Mouse (Mus musculus) hindbrain, embryonic 16.5 days (tissue): ENCODE measurements around the gene Minar1. TPM values are rescaled to one million over a fixed set of nuclear protein-coding genes. Genes with fewer than 3 reads are reported as not detected.
A peak's percentile ranks its signal among the peaks of the same experiment; 100 is the strongest.

Experiments used
- ATAC-seq: fragments of 200-750 bp; cut with Nextera tagmentation; 2 replicates; pipeline ENCODE4 v1.8.0; 2017; ENCODE audit warnings: moderate TSS enrichment, moderate library complexity
- H3K27ac ChIP-seq: fragments of 300-500 bp; sonication (generic); 2 replicates; pipeline ENCODE4 v1.5.1; 2014; ENCODE audit warnings: low read depth, mild to moderate bottlenecking, control low read depth, low read length, moderate library complexity
- H3K27me3 ChIP-seq: fragments of 300-500 bp; sonication (generic); replicated peaks from 2 replicates; pipeline ENCODE4 v1.6.1; 2014; ENCODE audit warnings: low read length; ENCODE audit not compliant: control insufficient read depth, insufficient read depth
- H3K36me3 ChIP-seq: fragments of 300-500 bp; sonication (generic); 2 replicates; pipeline ENCODE4 v1.6.1; 2014; ENCODE audit warnings: mild to moderate bottlenecking, low read length, moderate library complexity, mixed read lengths; ENCODE audit not compliant: control insufficient read depth, insufficient read depth
- H3K4me1 ChIP-seq: fragments of 300-500 bp; sonication (generic); 2 replicates; pipeline ENCODE4 v1.6.1; 2014; ENCODE audit warnings: low read depth, low read length; ENCODE audit not compliant: control insufficient read depth, insufficient read depth
- H3K4me2 ChIP-seq: fragments of 300-500 bp; sonication (generic); 2 replicates; pipeline ENCODE4 v1.6.1; 2014; ENCODE audit warnings: mild to moderate bottlenecking, low read length, control low read depth, moderate library complexity
- H3K4me3 ChIP-seq: fragments of 300-500 bp; sonication (generic); 2 replicates; pipeline ENCODE4 v1.5.1; 2014; ENCODE audit warnings: mild to moderate bottlenecking, low read length, control low read depth, moderate library complexity
- H3K9ac ChIP-seq: fragments of 300-500 bp; sonication (generic); 2 replicates; pipeline ENCODE4 v1.6.1; 2014; ENCODE audit warnings: low read depth, mild to moderate bottlenecking, control low read depth, low read length, moderate library complexity
- H3K9me3 ChIP-seq: fragments of 300-500 bp; sonication (generic); 2 replicates; pipeline ENCODE4 v1.6.1; 2014; ENCODE audit warnings: mild to moderate bottlenecking, low read length, moderate library complexity; ENCODE audit not compliant: control insufficient read depth
- WGBS: fragments of 180-500 bp; shearing (Covaris S2); extraction: QIAGEN DNeasy Blood & Tissue Kit; methylation state at CpG from one replicate; pipeline ENCODE4 v1.1.7; 2014; 5-methylcytosine and 5-hydroxymethylcytosine counted together
- polyA plus RNA-seq: library from polyadenylated mRNA; unstranded; fragments of >200 nt; fragmentation: Nextera tagmentation; extraction: Ambion mirVana; gene quantifications from 2 replicates; pipeline ENCODE4 v1.2.1, GENCODE M21; 2015

The Minar1 gene
- polyA plus RNA-seq, 1 experiment from 2014 or later = 6.6 TPM

DNA sequence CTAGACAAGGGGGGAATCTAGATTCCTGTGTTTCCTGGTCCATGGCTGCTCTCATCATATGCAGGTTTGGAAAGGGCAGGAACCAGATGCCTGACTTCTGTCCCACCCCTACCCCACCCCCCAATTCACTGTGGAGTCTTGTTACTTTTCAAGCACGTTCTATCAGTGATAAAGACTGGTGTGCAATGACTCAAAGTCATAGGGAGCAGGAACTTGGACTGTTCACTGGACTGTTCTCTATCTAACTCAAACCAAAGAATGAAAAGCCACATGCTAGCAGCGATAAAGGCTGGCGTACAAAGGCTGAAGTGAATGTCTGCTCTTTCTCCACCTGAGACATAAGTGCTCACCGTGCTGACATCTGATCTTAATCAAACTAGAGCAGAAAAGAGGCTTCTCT is 12.3 kb downstream of the Minar1 start:
- H3K4me2 ChIP-seq = no peak overlapping the region
- H3K9me3 ChIP-seq = no peaks in the 10 kb centered on the region
- WGBS = 57% methylated on average over 4 of the region's 4 CpGs
- H3K4me3 ChIP-seq = no peak overlapping the region
- H3K9ac ChIP-seq = no peak overlapping the region
- no peak for ATAC-seq
- H3K36me3 ChIP-seq = no peaks in the 10 kb centered on the region
- H3K27ac ChIP-seq = no peak overlapping the region
- H3K4me1 ChIP-seq = no peaks in the 10 kb centered on the region
- H3K27me3 ChIP-seq = no peaks in the 10 kb centered on the region

GRCm38 (mm10) chr9:89607321-89607720 is 15.6 kb downstream of the Minar1 start:
- Histone ChIP-seq H3K4me1 (no peaks in the 10 kb centered on the region), H3K9me3 (no peaks in the 10 kb centered on the region), H3K27me3 (no peaks in the 10 kb centered on the region), H3K36me3 (0 out of 2 replicates have a peak, but pooled peaks cover 2% of the 10 kb centered on the region), H3K4me3 (no peak overlapping the region), H3K9ac (no peak overlapping the region), H3K27ac (no peak overlapping the region), H3K4me2 (no peak overlapping the region)
- ATAC-seq = no peak; the same call in 1 of the 2 replicates
- 43% methylated on average over 7 of the region's 7 CpGs for WGBS

DNA sequence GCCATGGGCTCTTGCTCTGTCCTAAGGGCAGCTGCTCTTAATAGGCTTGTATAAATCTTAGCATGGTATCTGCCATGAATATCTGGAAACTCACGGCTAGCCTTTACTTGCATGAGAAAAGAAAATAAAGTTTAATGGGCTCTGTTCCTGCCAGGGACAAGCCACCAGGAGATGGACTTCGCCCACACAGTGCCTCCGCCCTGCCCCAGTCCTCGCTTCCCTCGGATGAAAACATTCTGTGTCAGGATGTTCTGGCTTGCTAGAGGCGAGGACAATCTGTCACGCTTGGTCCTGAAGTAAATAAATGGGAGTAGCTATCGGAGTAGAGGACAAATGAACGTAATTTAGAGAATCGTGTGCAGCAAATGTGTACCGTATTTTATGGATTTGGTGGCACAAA is 16.7 kb downstream of the Minar1 start:
- peaks cover 8% of the 10 kb centered on the region; the same call in 1 of the 2 replicates for H3K36me3 ChIP-seq
- H3K27me3 ChIP-seq = no peaks in the 10 kb centered on the region
- no peak overlapping the region for H3K9ac ChIP-seq
- no peaks in the 10 kb centered on the region for H3K4me1 ChIP-seq
- no peak overlapping the region for H3K4me3 ChIP-seq
- ATAC-seq = peak; percentile 48
- H3K27ac ChIP-seq = no peak overlapping the region
- 59% methylated on average over 11 of the region's 11 CpGs for WGBS
- no peak overlapping the region for H3K4me2 ChIP-seq
- H3K9me3 ChIP-seq = no peaks in the 10 kb centered on the region

DNA sequence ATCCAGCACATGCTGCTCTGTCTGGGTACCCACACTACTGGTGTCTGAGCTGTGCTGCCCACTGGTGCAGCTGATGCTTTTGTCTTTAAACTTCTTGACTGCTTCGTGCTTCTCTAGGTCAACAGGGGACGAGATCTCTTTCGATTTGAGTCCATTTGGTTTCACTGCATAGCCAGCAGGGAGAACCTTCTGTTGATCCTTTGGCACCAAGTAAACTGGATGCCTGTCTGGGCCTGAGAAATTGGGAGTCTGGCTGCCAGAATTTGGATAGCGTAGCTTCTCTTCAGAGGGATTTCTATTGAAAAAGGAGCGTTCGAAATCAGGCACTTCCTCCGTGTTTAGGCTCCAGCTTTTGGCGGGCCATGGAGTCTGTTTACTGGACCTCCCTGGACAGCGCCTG is 21.0 kb downstream of the Minar1 start:
- ATAC-seq = no peak
- no peak overlapping the region for H3K4me3 ChIP-seq
- 96% methylated on average over 9 of the region's 9 CpGs for whole genome bisulfite sequencing
- H3K27me3 ChIP-seq = no peaks in the 10 kb centered on the region
- H3K9me3 ChIP-seq = no peaks in the 10 kb centered on the region
- peaks cover 8% of the 10 kb centered on the region; the same call in 1 of the 2 replicates for H3K36me3 ChIP-seq
- H3K27ac ChIP-seq = no peak overlapping the region
- H3K4me1 ChIP-seq = no peaks in the 10 kb centered on the region
- no peak overlapping the region for H3K4me2 ChIP-seq
- no peak overlapping the region for H3K9ac ChIP-seq

DNA sequence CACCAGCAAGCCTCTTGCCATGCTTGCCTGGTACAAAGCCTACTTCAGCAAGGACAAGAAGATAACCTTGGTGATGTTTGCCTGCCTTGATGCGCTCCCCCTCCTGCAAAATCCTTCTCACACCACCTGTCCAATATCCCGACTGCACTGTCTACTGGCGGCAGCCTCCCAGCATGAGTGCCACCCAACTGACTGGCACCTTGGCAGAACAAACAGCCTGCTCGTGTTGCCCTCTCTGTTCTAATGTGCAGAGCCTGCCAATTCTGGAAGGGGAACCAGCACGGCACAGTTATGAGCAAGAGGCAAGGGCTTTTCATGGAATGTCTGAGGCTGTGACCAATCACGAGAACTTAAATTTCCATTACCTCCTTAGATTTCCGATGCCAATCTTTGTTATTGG is 22.2 kb downstream of the Minar1 start:
- no peak overlapping the region for H3K4me3 ChIP-seq
- H3K9me3 ChIP-seq = no peaks in the 10 kb centered on the region
- no peak overlapping the region for H3K4me2 ChIP-seq
- no peak for ATAC-seq
- WGBS = 88% methylated on average over 7 of the region's 7 CpGs
- no peak overlapping the region for H3K9ac ChIP-seq
- no peaks in the 10 kb centered on the region for H3K27me3 ChIP-seq
- no peaks in the 10 kb centered on the region for H3K4me1 ChIP-seq
- H3K27ac ChIP-seq = no peak overlapping the region
- peaks cover 8% of the 10 kb centered on the region; the same call in 1 of the 2 replicates for H3K36me3 ChIP-seq

GRCm38 (mm10) chr9:89597071-89597470 is 25.9 kb downstream of the Minar1 start:
- no peak for ATAC-seq
- no peak overlapping the region for H3K9ac ChIP-seq
- no peaks in the 10 kb centered on the region for H3K4me1 ChIP-seq
- no peaks in the 10 kb centered on the region for H3K9me3 ChIP-seq
- no peak overlapping the region for H3K4me3 ChIP-seq
- no peaks in the 10 kb centered on the region for H3K27me3 ChIP-seq
- H3K27ac ChIP-seq = no peak overlapping the region
- 86% methylated on average over 3 of the region's 3 CpGs for WGBS
- no peak overlapping the region for H3K4me2 ChIP-seq
- H3K36me3 ChIP-seq = peaks cover 6% of the 10 kb centered on the region; the same call in 1 of the 2 replicates

GRCm38 (mm10) chr9:89596392-89596791 is 26.5 kb downstream of the Minar1 start:
- H3K4me2 ChIP-seq = no peak overlapping the region
- ATAC-seq = no peak
- H3K4me1 ChIP-seq = no peaks in the 10 kb centered on the region
- H3K27ac ChIP-seq = no peak overlapping the region
- H3K9me3 ChIP-seq = no peaks in the 10 kb centered on the region
- no peak overlapping the region for H3K4me3 ChIP-seq
- H3K36me3 ChIP-seq = 0 out of 2 replicates have a peak, but pooled peaks cover under 1% of the 10 kb centered on the region
- H3K9ac ChIP-seq = no peak overlapping the region
- WGBS = 88% methylated on average over 5 of the region's 5 CpGs
- H3K27me3 ChIP-seq = no peaks in the 10 kb centered on the region

DNA sequence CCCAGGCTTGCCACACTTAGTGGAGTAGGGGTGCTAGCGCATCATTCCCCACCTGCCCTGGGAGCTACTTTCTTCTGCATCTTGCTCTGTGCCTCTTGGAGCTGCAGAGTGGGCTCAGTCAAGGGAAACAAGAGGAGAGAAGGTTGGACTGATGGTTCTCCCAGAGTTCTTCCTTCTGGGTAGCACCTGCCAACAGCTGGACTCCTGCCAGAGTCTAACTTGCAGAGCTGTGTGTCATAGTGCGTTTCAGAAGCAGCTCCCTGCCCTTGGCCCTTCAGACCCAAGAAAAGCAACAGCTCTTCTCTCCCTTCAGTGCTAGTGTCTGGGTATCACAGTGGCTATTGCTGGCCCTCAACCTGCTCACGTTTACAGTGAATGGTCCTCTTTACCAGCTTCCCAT is 30.5 kb downstream of the Minar1 start:
- no peaks in the 10 kb centered on the region for H3K27me3 ChIP-seq
- peaks cover 2% of the 10 kb centered on the region for H3K36me3 ChIP-seq
- H3K9ac ChIP-seq = no peak overlapping the region
- H3K4me2 ChIP-seq = no peak overlapping the region
- WGBS = 69% methylated on average over 3 of the region's 3 CpGs
- H3K4me1 ChIP-seq = no peaks in the 10 kb centered on the region
- H3K4me3 ChIP-seq = no peak overlapping the region
- ATAC-seq = no peak
- no peak overlapping the region for H3K27ac ChIP-seq
- no peaks in the 10 kb centered on the region for H3K9me3 ChIP-seq

DNA sequence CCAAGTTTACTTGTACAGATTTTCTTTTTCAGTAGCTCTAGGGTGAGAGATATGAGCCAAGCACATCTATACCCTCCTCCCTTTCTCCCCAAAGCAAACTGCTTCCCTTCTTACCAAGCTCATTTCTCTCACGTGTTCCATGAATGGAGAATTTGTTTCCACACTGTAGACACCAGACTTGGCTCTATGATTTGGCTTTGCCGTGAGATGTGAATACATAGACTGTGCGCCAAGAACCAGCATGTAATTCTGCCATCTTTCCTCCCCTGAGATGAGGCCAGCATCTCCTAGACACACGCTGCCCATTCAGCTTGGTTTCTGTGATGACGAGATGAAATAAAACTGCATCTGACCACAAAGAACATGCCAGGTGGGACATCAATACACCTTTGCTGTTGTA is 44.5 kb downstream of the Minar1 start:
- Histone ChIP-seq H3K36me3 (no peaks in the 10 kb centered on the region), H3K9ac (no peak overlapping the region), H3K4me3 (no peak overlapping the region), H3K4me2 (no peak overlapping the region), H3K27ac (no peak overlapping the region), H3K9me3 (no peaks in the 10 kb centered on the region), H3K4me1 (no peaks in the 10 kb centered on the region), H3K27me3 (no peaks in the 10 kb centered on the region)
- no peak for ATAC-seq
- WGBS = 74% methylated on average over 5 of the region's 5 CpGs

DNA sequence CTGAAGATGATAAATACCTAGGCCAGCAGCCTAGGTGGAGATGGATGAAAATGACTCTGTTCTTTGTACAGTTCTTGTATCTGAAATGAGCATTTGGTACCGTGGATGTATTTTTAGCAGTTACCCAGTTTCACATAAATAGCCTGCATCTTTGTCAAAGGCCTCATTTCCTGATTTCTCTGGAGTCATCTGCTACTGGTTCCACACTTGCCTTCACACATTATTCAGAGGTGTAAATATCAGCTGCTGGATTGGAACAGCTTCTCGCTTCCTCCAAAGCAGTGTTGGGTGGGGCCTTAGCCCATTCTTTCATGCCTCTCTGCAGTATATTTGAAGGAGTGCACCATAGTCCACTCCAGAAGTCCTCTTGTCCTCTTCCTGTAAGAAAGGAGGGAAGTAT is 70.3 kb downstream of the Minar1 start:
- WGBS = 83% methylated on average over 2 of the region's 2 CpGs
- H3K4me1 ChIP-seq = no peaks in the 10 kb centered on the region
- no peak overlapping the region for H3K27ac ChIP-seq
- H3K4me3 ChIP-seq = no peak overlapping the region
- ATAC-seq = no peak
- no peaks in the 10 kb centered on the region for H3K27me3 ChIP-seq
- no peak overlapping the region for H3K9ac ChIP-seq
- H3K9me3 ChIP-seq = no peaks in the 10 kb centered on the region
- H3K36me3 ChIP-seq = no peaks in the 10 kb centered on the region
- no peak overlapping the region for H3K4me2 ChIP-seq
